In the genomic region with DNA sequence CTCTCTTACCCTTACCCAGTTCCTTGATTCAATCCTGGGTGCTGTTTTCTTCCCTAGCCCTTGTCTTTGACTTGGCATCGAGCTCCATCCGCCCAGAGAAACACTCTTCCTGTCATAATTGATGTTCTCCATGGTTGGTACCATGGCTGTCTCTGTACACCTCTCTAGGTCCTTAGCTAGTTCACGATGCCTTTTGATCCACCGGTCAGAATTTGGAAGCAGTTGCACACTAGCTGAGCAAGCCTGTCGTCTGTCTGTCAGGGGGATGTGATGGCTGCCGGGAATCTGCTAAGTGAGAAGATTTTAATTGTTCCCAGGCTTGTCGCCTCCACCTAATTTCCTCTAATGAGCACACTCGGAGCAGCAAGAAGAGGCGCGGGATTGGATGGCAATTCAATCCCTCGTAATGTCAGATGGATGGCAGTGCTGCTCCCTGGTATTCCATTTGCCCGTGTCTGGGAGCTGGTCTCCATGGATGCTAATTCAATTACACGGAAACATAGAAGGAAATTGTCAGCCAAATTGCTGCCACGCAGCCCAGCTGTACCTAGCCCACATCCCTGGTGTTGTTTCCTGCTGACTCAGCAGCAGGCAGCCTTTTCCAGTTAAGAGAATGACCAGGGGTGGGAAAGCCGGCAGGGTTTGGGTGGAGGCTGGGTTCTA, we compare ENCODE assay signal across 10 mouse cellular contexts. TPM values are rescaled to one million over a fixed set of nuclear protein-coding genes. Genes with fewer than 3 reads are reported as not detected.
A peak's percentile ranks its signal among the peaks of the same experiment; 100 is the strongest.
DNase-seq lines count a peak whose midpoint lies in the region; ATAC-seq and TF ChIP-seq lines count a peak whose summit lies in the region.
"Had no signal": no experiment of that assay in that cellular context is flagged by ENCODE, and none has a peak within 500 bp of the region (broad histone marks: within the 10 kb centered on the region; RNA-seq: fewer than 3 reads in every experiment).

No protein-coding gene starts in this region.

- peak; percentile 13; the same call in 1 of the 2 replicates for ATAC-seq in embryonic facial prominence, embryonic 13.5 days (ENCODE audit: insufficient number of reproducible peaks, insufficient read depth, low FRiP score, low TSS enrichment, low read depth)
- ATAC-seq in midbrain, embryonic 15.5 days (replicated peaks) = peak; percentile 72
- ATAC-seq in erythroid progenitor cell, adult 5-6 weeks (replicated peaks; ENCODE audit: low FRiP score, poor library complexity, severe bottlenecking) = no peak
- ATAC-seq in granulocyte monocyte progenitor cell, adult 5-6 weeks (replicated peaks; ENCODE audit: poor library complexity, severe bottlenecking) = no peak

- no peak overlapping the region for H3K4me3 ChIP-seq in embryonic facial prominence, embryonic 13.5 days
- H3K4me3 ChIP-seq in layer of hippocampus, adult 2 months = no peak overlapping the region
- no peak overlapping the region for H3K4me3 ChIP-seq in midbrain, embryonic 15.5 days

- no peaks in the 10 kb centered on the region for H3K36me3 ChIP-seq in embryonic facial prominence, embryonic 13.5 days
- no peaks in the 10 kb centered on the region for H3K36me3 ChIP-seq in midbrain, embryonic 15.5 days (replicated peaks)

- 30% methylated on average over 15 of the region's 15 CpGs for WGBS in embryonic facial prominence, embryonic 13.5 days
- 21% methylated on average over 15 of the region's 15 CpGs for WGBS in midbrain, embryonic 15.5 days

- H3K9me3 ChIP-seq in embryonic facial prominence, embryonic 13.5 days = no peaks in the 10 kb centered on the region
- no peaks in the 10 kb centered on the region for H3K9me3 ChIP-seq in midbrain, embryonic 15.5 days

- peaks cover 18% of the 10 kb centered on the region for H3K4me1 ChIP-seq in embryonic facial prominence, embryonic 13.5 days
- H3K4me1 ChIP-seq in midbrain, embryonic 15.5 days = peaks cover 20% of the 10 kb centered on the region

- TF ChIP-seq CTCF in layer of hippocampus, adult 2 months (conservative IDR thresholded peaks at IDR 0.05) = no peak; the same call in 1 of the 2 replicates

- H3K27ac ChIP-seq in embryonic facial prominence, embryonic 13.5 days = no peak overlapping the region
- peak overlapping the region; percentile 74 for H3K27ac ChIP-seq in layer of hippocampus, adult 2 months
- peak overlapping the region; percentile 74 for H3K27ac ChIP-seq in midbrain, embryonic 15.5 days

- H3K27me3 ChIP-seq in embryonic facial prominence, embryonic 13.5 days = peaks cover 62% of the 10 kb centered on the region
- 0 out of 2 replicates have a peak, but pooled peaks cover 3% of the 10 kb centered on the region for H3K27me3 ChIP-seq in midbrain, embryonic 15.5 days (replicated peaks)

- DNase-seq in Muller cell, postnatal 12 days (ENCODE audit: inconsistent ontology term) = peak; percentile 58
- peak; percentile 64 to 81 for DNase-seq in layer of hippocampus, adult 2 months (ENCODE audit: low spot score in 2 of 2)
- no peak for DNase-seq in urinary bladder, postnatal 10 days (ENCODE audit: low spot score)
- no peak for DNase-seq in thymus, postnatal 10 days (ENCODE audit: low spot score in 2 of 2)
- DNase-seq: kidney, adult 2 months had no signal

- peak overlapping the region; percentile 40 for H3K4me2 ChIP-seq in embryonic facial prominence, embryonic 13.5 days
- H3K4me2 ChIP-seq in midbrain, embryonic 15.5 days = peak overlapping the region; percentile 30

- 0 out of 2 replicates have a peak overlapping the region, but pooled peaks have one; percentile 21 for H3K9ac ChIP-seq in embryonic facial prominence, embryonic 13.5 days
- H3K9ac ChIP-seq in midbrain, embryonic 15.5 days = peak overlapping the region; percentile 13; the same call in 1 of the 2 replicates

RNA-seq across cellular contexts. Expression of a gene that starts 33.7 kb away (rescaled TPM):
- 0.94 and 1.3 TPM in 2 replicates for polyA plus RNA-seq in embryonic facial prominence, embryonic 13.5 days (2015; fragmentation: Nextera tagmentation; extraction: Ambion mirVana)
- under 1 TPM; 0.17 to 0.51 TPM for total RNA-seq in layer of hippocampus, adult 2 months (2021)
- 2.6 and 3.1 TPM in 2 replicates for polyA plus RNA-seq in midbrain, embryonic 15.5 days (2015; fragmentation: Nextera tagmentation; extraction: Ambion mirVana)
- not detected in 2 replicates for total RNA-seq in erythroid progenitor cell, adult 5-6 weeks (2015; ENCODE audit: low replicate concordance)
- total RNA-seq in erythroid progenitor cell, adult 5-6 weeks (2017; ENCODE audit: low replicate concordance) = not detected in 2 replicates
- total RNA-seq in granulocyte monocyte progenitor cell, adult 5-6 weeks (2014; fragmentation: Nextera tagmentation) = not detected in 2 replicates
- not detected in 2 replicates for total RNA-seq in granulocyte monocyte progenitor cell, adult 5-6 weeks (2017)
- total RNA-seq: MEL had no signal

Comparison
In these comparisons a context has a peak if more than half of its experiments do, and no peak if none do; other contexts are left out.
1. DNase-seq: peak in Muller cell, postnatal 12 days (single experiment) and layer of hippocampus, adult 2 months (2 of 2); none in urinary bladder, postnatal 10 days (single experiment) and thymus, postnatal 10 days (0 of 2).
2. ATAC-seq: peak in embryonic facial prominence, embryonic 13.5 days (single experiment) and midbrain, embryonic 15.5 days (single experiment); none in erythroid progenitor cell, adult 5-6 weeks (single experiment) and granulocyte monocyte progenitor cell, adult 5-6 weeks (single experiment).